Mouse (Mus musculus) kidney, adult 2 months (tissue): ENCODE measurements around the gene Zfp385a. TPM values are rescaled to one million over a fixed set of nuclear protein-coding genes. Genes with fewer than 3 reads are reported as not detected.

ENCODE experiments used
- DNase-seq: peaks from one replicate; pipeline ENCODE4 v3.0.0; 2021
- H3K27ac ChIP-seq: fragments of 200-500 bp; 2 replicates; pipeline ENCODE4 v1.5.1; 2012; ENCODE audit warnings: low read depth, low read length, control low read depth, inconsistent platforms; ENCODE audit not compliant: insufficient read depth
- H3K27me3 ChIP-seq: fragments of 200-500 bp; replicated peaks from 2 replicates; pipeline ENCODE4 v1.6.1; 2012; ENCODE audit warnings: mild to moderate bottlenecking, moderate library complexity, low read length, inconsistent platforms; ENCODE audit not compliant: control insufficient read depth, insufficient read depth
- H3K36me3 ChIP-seq: fragments of 200-500 bp; 2 replicates; pipeline ENCODE4 v1.6.1; 2012; ENCODE audit warnings: mild to moderate bottlenecking, moderate library complexity, low read length, inconsistent platforms; ENCODE audit not compliant: control insufficient read depth, insufficient read depth
- H3K4me1 ChIP-seq: fragments of 200-500 bp; 2 replicates; pipeline ENCODE4 v1.6.1; 2011; ENCODE audit warnings: low read length; ENCODE audit not compliant: control insufficient read depth, insufficient read depth
- H3K4me3 ChIP-seq: fragments of 200-500 bp; 2 replicates; pipeline ENCODE4 v1.5.1; 2011; ENCODE audit warnings: mild to moderate bottlenecking, low read depth, low read length, control low read depth; ENCODE audit not compliant: insufficient read depth
- CTCF ChIP-seq: fragments of 200-500 bp; conservative IDR thresholded peaks from 2 replicates; pipeline ENCODE4 v1.5.1; 2011; ENCODE audit warnings: low read depth, mild to moderate bottlenecking, control low read depth, low read length, moderate library complexity, mixed read lengths; ENCODE audit not compliant: insufficient read depth, insufficient read length
- POLR2A ChIP-seq: fragments of 200-500 bp; IDR thresholded peaks from one replicate; pipeline ENCODE4 v1.6.1; 2011; ENCODE audit warnings: low read depth, low read length, control low read depth
- WGBS: fragments of 180-500 bp; shearing (Covaris S2); methylation state at CpG from one replicate; pipeline ENCODE4 v1.1.7; 2018; 5-methylcytosine and 5-hydroxymethylcytosine counted together
- polyA plus RNA-seq: library from polyadenylated mRNA; depleted of rRNA; stranded (reverse); fragments of >200 nt; gene quantifications from 2 replicates; pipeline ENCODE4 v1.2.3, GENCODE M21; 2012

Gene Zfp385a
- polyA plus RNA-seq, 1 experiment = 6.1 TPM

- H3K36me3 ChIP-seq = no peaks in the 10 kb centered on the region
- no peaks in the 10 kb centered on the region for H3K27me3 ChIP-seq
- no peak for DNase-seq
- no peak overlapping the region for H3K4me3 ChIP-seq
- H3K4me1 ChIP-seq = peaks cover 5% of the 10 kb centered on the region; the same call in 1 of the 2 replicates
- WGBS = 39% methylated on average over 3 of the region's 3 CpGs
- no peak for TF ChIP-seq CTCF
- TF ChIP-seq POLR2A = no peak
- H3K27ac ChIP-seq = no peak overlapping the region
These were observed 23.1 kb upstream of the Zfp385a start for GRCm38 (mm10) chr15:103362950-103363349.

GRCm38 (mm10) chr15:103362333-103362732 lies 22.4 kb upstream of the Zfp385a start:
- no peaks in the 10 kb centered on the region for H3K27me3 ChIP-seq
- no peak overlapping the region for H3K27ac ChIP-seq
- H3K4me3 ChIP-seq = no peak overlapping the region
- DNase-seq = no peak
- no peak for TF ChIP-seq POLR2A
- TF ChIP-seq CTCF = no peak
- 81% methylated on average over 6 of the region's 7 CpGs for WGBS
- H3K4me1 ChIP-seq = peaks cover 5% of the 10 kb centered on the region; the same call in 1 of the 2 replicates
- H3K36me3 ChIP-seq = no peaks in the 10 kb centered on the region

- no peak for DNase-seq
- Histone ChIP-seq H3K27ac (no peak overlapping the region), H3K4me1 (peaks cover 3% of the 10 kb centered on the region; the same call in 1 of the 2 replicates), H3K4me3 (no peak overlapping the region), H3K36me3 (no peaks in the 10 kb centered on the region), H3K27me3 (no peaks in the 10 kb centered on the region)
- 58% methylated on average over 1 of the region's 1 CpGs for WGBS
- TF ChIP-seq POLR2A = no peak
- no peak for TF ChIP-seq CTCF
These were observed 21.4 kb upstream of the Zfp385a start for GRCm38 (mm10) chr15:103361269-103361668.

GRCm38 (mm10) chr15:103359869-103360602 lies 20.1 kb upstream of the Zfp385a start:
- 86% methylated on average over 5 of the region's 5 CpGs for WGBS
- Histone ChIP-seq H3K36me3 (no peaks in the 10 kb centered on the region), H3K27ac (no peak overlapping the region), H3K4me3 (no peak overlapping the region), H3K27me3 (no peaks in the 10 kb centered on the region), H3K4me1 (peaks cover 3% of the 10 kb centered on the region; the same call in 1 of the 2 replicates)
- TF ChIP-seq CTCF (no peak), POLR2A (no peak)
- DNase-seq = no peak

- Histone ChIP-seq H3K27me3 (no peaks in the 10 kb centered on the region), H3K4me3 (no peak overlapping the region), H3K27ac (no peak overlapping the region), H3K36me3 (no peaks in the 10 kb centered on the region), H3K4me1 (peaks cover 3% of the 10 kb centered on the region; the same call in 1 of the 2 replicates)
- DNase-seq = no peak
- TF ChIP-seq CTCF = no peak
- TF ChIP-seq POLR2A = no peak
- 77% methylated on average over 1 of the region's 1 CpGs for WGBS
These were observed 19.2 kb upstream of the Zfp385a start for GRCm38 (mm10) chr15:103359122-103359510.

GRCm38 (mm10) chr15:103358278-103359121 lies 18.6 kb upstream of the Zfp385a start:
- 62% methylated on average over 4 of the region's 4 CpGs for WGBS
- no peaks in the 10 kb centered on the region for H3K36me3 ChIP-seq
- H3K27ac ChIP-seq = peak overlapping the region; percentile 47; the same call in 1 of the 2 replicates
- TF ChIP-seq CTCF (no peak), POLR2A (no peak)
- no peak overlapping the region for H3K4me3 ChIP-seq
- H3K27me3 ChIP-seq = no peaks in the 10 kb centered on the region
- H3K4me1 ChIP-seq = peaks cover 3% of the 10 kb centered on the region; the same call in 1 of the 2 replicates
- peak; percentile 46 for DNase-seq

- no peak overlapping the region for H3K4me3 ChIP-seq
- no peak overlapping the region for H3K27ac ChIP-seq
- peaks cover 2% of the 10 kb centered on the region; the same call in 1 of the 2 replicates for H3K4me1 ChIP-seq
- no peak for TF ChIP-seq POLR2A
- DNase-seq = no peak
- 70% methylated on average over 4 of the region's 4 CpGs for WGBS
- H3K36me3 ChIP-seq = no peaks in the 10 kb centered on the region
- H3K27me3 ChIP-seq = no peaks in the 10 kb centered on the region
These were observed 17.9 kb upstream of the Zfp385a start for GRCm38 (mm10) chr15:103357817-103358216.
